Mouse (Mus musculus): Measurements from ENCODE around the gene Csde1. TPM values are rescaled to one million over a fixed set of nuclear protein-coding genes. Genes with fewer than 3 reads are reported as not detected.

Csde1 gene
- polyA plus RNA-seq, 1 experiment, result 35.0 TPM

GRCm38 (mm10) chr3:103017350-103017749 lies 2.9 kb upstream of the Csde1 start:
- H3K36me3 ChIP-seq (ENCODE audit: control insufficient read depth, insufficient read depth, low read length), result no peaks in the 10 kb centered on the region
- H3K4me3 ChIP-seq (ENCODE audit: control insufficient read depth, insufficient read depth, low read length), result no peak overlapping the region
- TF ChIP-seq CTCF (IDR thresholded peaks at IDR 0.05; ENCODE audit: borderline replicate concordance, control insufficient read depth, extremely low read depth, insufficient read depth, low read length, poor library complexity) (no peak), POLR2A (IDR thresholded peaks at IDR 0.05; ENCODE audit: control insufficient read depth, extremely low read depth, insufficient read depth, low read length, poor library complexity) (no peak)
- H3K4me1 ChIP-seq (replicated peaks; ENCODE audit: control insufficient read depth, insufficient read depth, low read length), result peaks cover 5% of the 10 kb centered on the region; the same call in 1 of the 2 replicates
- WGBS, result 47% methylated on average over 2 of the region's 2 CpGs
- no peak overlapping the region for H3K27ac ChIP-seq (ENCODE audit: control insufficient read depth, insufficient read depth, low read length)
- no peaks in the 10 kb centered on the region for H3K27me3 ChIP-seq (ENCODE audit: control insufficient read depth, insufficient read depth, low read length)
- DNase-seq, result no peak

GRCm38 (mm10) chr3:103019462-103019861 lies 764 bp upstream of the Csde1 start:
- Histone ChIP-seq H3K4me3 (ENCODE audit: control insufficient read depth, insufficient read depth, low read length) (no peak overlapping the region), H3K36me3 (ENCODE audit: control insufficient read depth, insufficient read depth, low read length) (no peaks in the 10 kb centered on the region), H3K27ac (ENCODE audit: control insufficient read depth, insufficient read depth, low read length) (no peak overlapping the region), H3K4me1 (replicated peaks; ENCODE audit: control insufficient read depth, insufficient read depth, low read length) (peaks cover 5% of the 10 kb centered on the region; the same call in 1 of the 2 replicates), H3K27me3 (ENCODE audit: control insufficient read depth, insufficient read depth, low read length) (no peaks in the 10 kb centered on the region)
- DNase-seq, result no peak
- 98% methylated on average over 2 of the region's 2 CpGs for WGBS
- TF ChIP-seq POLR2A (IDR thresholded peaks at IDR 0.05; ENCODE audit: control insufficient read depth, extremely low read depth, insufficient read depth, low read length, poor library complexity) (no peak), CTCF (IDR thresholded peaks at IDR 0.05; ENCODE audit: borderline replicate concordance, control insufficient read depth, extremely low read depth, insufficient read depth, low read length, poor library complexity) (no peak)

GRCm38 (mm10) chr3:103020943-103021638 lies 865 bp downstream of the Csde1 start:
- H3K27me3 ChIP-seq (ENCODE audit: control insufficient read depth, insufficient read depth, low read length), result no peaks in the 10 kb centered on the region
- H3K27ac ChIP-seq (ENCODE audit: control insufficient read depth, insufficient read depth, low read length), result peak overlapping the region; percentile 88
- H3K4me1 ChIP-seq (replicated peaks; ENCODE audit: control insufficient read depth, insufficient read depth, low read length), result peaks cover 5% of the 10 kb centered on the region; the same call in 1 of the 2 replicates
- peak; percentile 90 for DNase-seq
- TF ChIP-seq CTCF (IDR thresholded peaks at IDR 0.05; ENCODE audit: borderline replicate concordance, control insufficient read depth, extremely low read depth, insufficient read depth, low read length, poor library complexity) (no peak), POLR2A (IDR thresholded peaks at IDR 0.05; ENCODE audit: control insufficient read depth, extremely low read depth, insufficient read depth, low read length, poor library complexity) (no peak)
- peak overlapping the region; percentile 89 for H3K4me3 ChIP-seq (ENCODE audit: control insufficient read depth, insufficient read depth, low read length)
- no peaks in the 10 kb centered on the region for H3K36me3 ChIP-seq (ENCODE audit: control insufficient read depth, insufficient read depth, low read length)
- under 1% methylated on average over 37 of the region's 37 CpGs for WGBS

GRCm38 (mm10) chr3:103026174-103026573 lies 5.9 kb downstream of the Csde1 start:
- WGBS, result 89% methylated on average over 1 of the region's 1 CpGs
- H3K4me1 ChIP-seq (replicated peaks; ENCODE audit: control insufficient read depth, insufficient read depth, low read length), result peaks cover 2% of the 10 kb centered on the region; the same call in 1 of the 2 replicates
- DNase-seq, result peak; percentile 28
- no peaks in the 10 kb centered on the region for H3K27me3 ChIP-seq (ENCODE audit: control insufficient read depth, insufficient read depth, low read length)
- H3K27ac ChIP-seq (ENCODE audit: control insufficient read depth, insufficient read depth, low read length), result no peak overlapping the region
- H3K36me3 ChIP-seq (ENCODE audit: control insufficient read depth, insufficient read depth, low read length), result peaks cover 26% of the 10 kb centered on the region
- H3K4me3 ChIP-seq (ENCODE audit: control insufficient read depth, insufficient read depth, low read length), result no peak overlapping the region
- TF ChIP-seq CTCF (IDR thresholded peaks at IDR 0.05; ENCODE audit: borderline replicate concordance, control insufficient read depth, extremely low read depth, insufficient read depth, low read length, poor library complexity) (no peak), POLR2A (IDR thresholded peaks at IDR 0.05; ENCODE audit: control insufficient read depth, extremely low read depth, insufficient read depth, low read length, poor library complexity) (no peak)

GRCm38 (mm10) chr3:103040285-103040684 lies 20.1 kb downstream of the Csde1 start:
- WGBS, result 95% methylated on average over 6 of the region's 6 CpGs
- no peak for DNase-seq
- Histone ChIP-seq H3K4me1 (replicated peaks; ENCODE audit: control insufficient read depth, insufficient read depth, low read length) (no peaks in the 10 kb centered on the region), H3K27ac (ENCODE audit: control insufficient read depth, insufficient read depth, low read length) (no peak overlapping the region), H3K4me3 (ENCODE audit: control insufficient read depth, insufficient read depth, low read length) (no peak overlapping the region), H3K27me3 (ENCODE audit: control insufficient read depth, insufficient read depth, low read length) (no peaks in the 10 kb centered on the region), H3K36me3 (ENCODE audit: control insufficient read depth, insufficient read depth, low read length) (peaks cover 78% of the 10 kb centered on the region)
- TF ChIP-seq CTCF (IDR thresholded peaks at IDR 0.05; ENCODE audit: borderline replicate concordance, control insufficient read depth, extremely low read depth, insufficient read depth, low read length, poor library complexity) (no peak), POLR2A (IDR thresholded peaks at IDR 0.05; ENCODE audit: control insufficient read depth, extremely low read depth, insufficient read depth, low read length, poor library complexity) (no peak)

GRCm38 (mm10) chr3:103040861-103041379 lies 20.7 kb downstream of the Csde1 start:
- Histone ChIP-seq H3K27ac (ENCODE audit: control insufficient read depth, insufficient read depth, low read length) (no peak overlapping the region), H3K4me1 (replicated peaks; ENCODE audit: control insufficient read depth, insufficient read depth, low read length) (no peaks in the 10 kb centered on the region), H3K27me3 (ENCODE audit: control insufficient read depth, insufficient read depth, low read length) (no peaks in the 10 kb centered on the region), H3K4me3 (ENCODE audit: control insufficient read depth, insufficient read depth, low read length) (no peak overlapping the region), H3K36me3 (ENCODE audit: control insufficient read depth, insufficient read depth, low read length) (peaks cover 85% of the 10 kb centered on the region)
- WGBS, result 91% methylated on average over 1 of the region's 1 CpGs
- TF ChIP-seq POLR2A (IDR thresholded peaks at IDR 0.05; ENCODE audit: control insufficient read depth, extremely low read depth, insufficient read depth, low read length, poor library complexity), result no peak
- TF ChIP-seq CTCF (IDR thresholded peaks at IDR 0.05; ENCODE audit: borderline replicate concordance, control insufficient read depth, extremely low read depth, insufficient read depth, low read length, poor library complexity), result no peak
- no peak for DNase-seq

Data from thymus, adult 2 months (tissue).